Mouse (Mus musculus): ENCODE results near the gene Nckap5. TPM values are rescaled to one million over a fixed set of nuclear protein-coding genes. Genes with fewer than 3 reads are reported as not detected.

The Nckap5 gene
- polyA plus RNA-seq, 1 experiment from 2014 or later: 12.3 TPM

GRCm38 (mm10) chr1:126316866-126317265 lies 513.7 kb downstream of the Nckap5 start:
- no peak overlapping the region for H3K27ac ChIP-seq (ENCODE audit: low read depth, low read length)
- H3K9me3 ChIP-seq (ENCODE audit: control insufficient read depth): no peaks in the 10 kb centered on the region
- TF ChIP-seq CTCF (IDR thresholded peaks at IDR 0.05; ENCODE audit: low read depth): no peak
- no peaks in the 10 kb centered on the region for H3K27me3 ChIP-seq (replicated peaks; ENCODE audit: control insufficient read depth, insufficient read depth, low read length)
- H3K36me3 ChIP-seq (ENCODE audit: control insufficient read depth, insufficient read depth): no peaks in the 10 kb centered on the region
- no peak overlapping the region for H3K4me3 ChIP-seq (ENCODE audit: low read depth, low read length)
- H3K9ac ChIP-seq (ENCODE audit: low read depth, low read length): no peak overlapping the region
- no peak for ATAC-seq
- H3K4me1 ChIP-seq (replicated peaks; ENCODE audit: control insufficient read depth, insufficient read depth, low read length): no peaks in the 10 kb centered on the region
- no peak overlapping the region for H3K4me2 ChIP-seq (replicated peaks; ENCODE audit: low read depth)
- 64% methylated on average over 2 of the region's 2 CpGs for WGBS

- no peaks in the 10 kb centered on the region for H3K4me1 ChIP-seq (replicated peaks; ENCODE audit: control insufficient read depth, insufficient read depth, low read length)
- no peak for ATAC-seq
- H3K9me3 ChIP-seq (ENCODE audit: control insufficient read depth): no peaks in the 10 kb centered on the region
- no peak overlapping the region for H3K9ac ChIP-seq (ENCODE audit: low read depth, low read length)
- no peaks in the 10 kb centered on the region for H3K27me3 ChIP-seq (replicated peaks; ENCODE audit: control insufficient read depth, insufficient read depth, low read length)
- no peak overlapping the region for H3K27ac ChIP-seq (ENCODE audit: low read depth, low read length)
- H3K4me3 ChIP-seq (ENCODE audit: low read depth, low read length): no peak overlapping the region
- H3K4me2 ChIP-seq (replicated peaks; ENCODE audit: low read depth): no peak overlapping the region
- 77% methylated on average over 2 of the region's 2 CpGs for WGBS
- no peaks in the 10 kb centered on the region for H3K36me3 ChIP-seq (ENCODE audit: control insufficient read depth, insufficient read depth)
- TF ChIP-seq CTCF (IDR thresholded peaks at IDR 0.05; ENCODE audit: low read depth): no peak
Measured at GRCm38 (mm10) chr1:126301129-126301528, 529.5 kb downstream of the Nckap5 start.

- no peak overlapping the region for H3K27ac ChIP-seq (ENCODE audit: low read depth, low read length)
- no peak for ATAC-seq
- H3K36me3 ChIP-seq (ENCODE audit: control insufficient read depth, insufficient read depth): no peaks in the 10 kb centered on the region
- no peaks in the 10 kb centered on the region for H3K27me3 ChIP-seq (replicated peaks; ENCODE audit: control insufficient read depth, insufficient read depth, low read length)
- WGBS: 65% methylated on average over 5 of the region's 5 CpGs
- H3K4me2 ChIP-seq (replicated peaks; ENCODE audit: low read depth): no peak overlapping the region
- H3K4me1 ChIP-seq (replicated peaks; ENCODE audit: control insufficient read depth, insufficient read depth, low read length): no peaks in the 10 kb centered on the region
- no peak overlapping the region for H3K4me3 ChIP-seq (ENCODE audit: low read depth, low read length)
- H3K9ac ChIP-seq (ENCODE audit: low read depth, low read length): no peak overlapping the region
- no peak for TF ChIP-seq CTCF (IDR thresholded peaks at IDR 0.05; ENCODE audit: low read depth)
- H3K9me3 ChIP-seq (ENCODE audit: control insufficient read depth): no peaks in the 10 kb centered on the region
Measured at GRCm38 (mm10) chr1:126264931-126265330, 565.7 kb downstream of the Nckap5 start.

- Histone ChIP-seq H3K36me3 (ENCODE audit: control insufficient read depth, insufficient read depth) (no peaks in the 10 kb centered on the region), H3K27me3 (replicated peaks; ENCODE audit: control insufficient read depth, insufficient read depth, low read length) (no peaks in the 10 kb centered on the region), H3K4me2 (replicated peaks; ENCODE audit: low read depth) (no peak overlapping the region), H3K9ac (ENCODE audit: low read depth, low read length) (no peak overlapping the region), H3K4me1 (replicated peaks; ENCODE audit: control insufficient read depth, insufficient read depth, low read length) (no peaks in the 10 kb centered on the region), H3K27ac (ENCODE audit: low read depth, low read length) (no peak overlapping the region), H3K9me3 (ENCODE audit: control insufficient read depth) (no peaks in the 10 kb centered on the region), H3K4me3 (ENCODE audit: low read depth, low read length) (no peak overlapping the region)
- no peak for TF ChIP-seq CTCF (IDR thresholded peaks at IDR 0.05; ENCODE audit: low read depth)
- WGBS: 55% methylated on average over 5 of the region's 5 CpGs
- no peak for ATAC-seq
Measured at GRCm38 (mm10) chr1:126254364-126254763, 576.2 kb downstream of the Nckap5 start.

- H3K4me1 ChIP-seq (replicated peaks; ENCODE audit: control insufficient read depth, insufficient read depth, low read length): no peaks in the 10 kb centered on the region
- H3K4me2 ChIP-seq (replicated peaks; ENCODE audit: low read depth): no peak overlapping the region
- no peaks in the 10 kb centered on the region for H3K27me3 ChIP-seq (replicated peaks; ENCODE audit: control insufficient read depth, insufficient read depth, low read length)
- H3K36me3 ChIP-seq (ENCODE audit: control insufficient read depth, insufficient read depth): no peaks in the 10 kb centered on the region
- WGBS: 64% methylated on average over 7 of the region's 7 CpGs
- H3K9me3 ChIP-seq (ENCODE audit: control insufficient read depth): no peaks in the 10 kb centered on the region
- no peak overlapping the region for H3K27ac ChIP-seq (ENCODE audit: low read depth, low read length)
- ATAC-seq: no peak
- TF ChIP-seq CTCF (IDR thresholded peaks at IDR 0.05; ENCODE audit: low read depth): no peak
- no peak overlapping the region for H3K4me3 ChIP-seq (ENCODE audit: low read depth, low read length)
- H3K9ac ChIP-seq (ENCODE audit: low read depth, low read length): no peak overlapping the region
Measured at GRCm38 (mm10) chr1:126253934-126254333, 576.7 kb downstream of the Nckap5 start.

- TF ChIP-seq CTCF (IDR thresholded peaks at IDR 0.05; ENCODE audit: low read depth): no peak
- Histone ChIP-seq H3K4me1 (replicated peaks; ENCODE audit: control insufficient read depth, insufficient read depth, low read length) (no peaks in the 10 kb centered on the region), H3K36me3 (ENCODE audit: control insufficient read depth, insufficient read depth) (no peaks in the 10 kb centered on the region), H3K27me3 (replicated peaks; ENCODE audit: control insufficient read depth, insufficient read depth, low read length) (no peaks in the 10 kb centered on the region), H3K4me2 (replicated peaks; ENCODE audit: low read depth) (no peak overlapping the region), H3K9me3 (ENCODE audit: control insufficient read depth) (no peaks in the 10 kb centered on the region), H3K27ac (ENCODE audit: low read depth, low read length) (no peak overlapping the region), H3K4me3 (ENCODE audit: low read depth, low read length) (no peak overlapping the region), H3K9ac (ENCODE audit: low read depth, low read length) (no peak overlapping the region)
- 65% methylated on average over 4 of the region's 4 CpGs for WGBS
- no peak for ATAC-seq
Measured at GRCm38 (mm10) chr1:126233196-126233595, 597.4 kb downstream of the Nckap5 start.

- H3K9ac ChIP-seq (ENCODE audit: low read depth, low read length): no peak overlapping the region
- H3K36me3 ChIP-seq (ENCODE audit: control insufficient read depth, insufficient read depth): no peaks in the 10 kb centered on the region
- WGBS: 75% methylated on average over 9 of the region's 9 CpGs
- no peak overlapping the region for H3K4me2 ChIP-seq (replicated peaks; ENCODE audit: low read depth)
- H3K27ac ChIP-seq (ENCODE audit: low read depth, low read length): no peak overlapping the region
- H3K4me3 ChIP-seq (ENCODE audit: low read depth, low read length): no peak overlapping the region
- no peaks in the 10 kb centered on the region for H3K9me3 ChIP-seq (ENCODE audit: control insufficient read depth)
- no peaks in the 10 kb centered on the region for H3K27me3 ChIP-seq (replicated peaks; ENCODE audit: control insufficient read depth, insufficient read depth, low read length)
- TF ChIP-seq CTCF (IDR thresholded peaks at IDR 0.05; ENCODE audit: low read depth): no peak
- ATAC-seq: no peak
- no peaks in the 10 kb centered on the region for H3K4me1 ChIP-seq (replicated peaks; ENCODE audit: control insufficient read depth, insufficient read depth, low read length)
Measured at GRCm38 (mm10) chr1:126231199-126231598, 599.4 kb downstream of the Nckap5 start.
